Mouse (Mus musculus) hindbrain, embryonic 13.5 days (tissue): ENCODE measurements at regions not wholly inside any gene's neighbourhood (a gene's known extent, or its start where the extent isn't known, plus 50 kb on each side); places are given as distances from the start of the nearest gene placed in this dataset.

Experiments used
- ATAC-seq: fragments of 200-750 bp; cut with Nextera tagmentation; 2 replicates; pipeline ENCODE4 v1.8.0; 2017; ENCODE audit warnings: moderate TSS enrichment; ENCODE audit not compliant: low FRiP score
- H3K27ac ChIP-seq: fragments of 300-500 bp; sonication (generic); 2 replicates; pipeline ENCODE4 v1.5.1; 2015; ENCODE audit warnings: inconsistent platforms, mild to moderate bottlenecking, moderate library complexity
- H3K27me3 ChIP-seq: fragments of 300-500 bp; sonication (generic); 2 replicates; pipeline ENCODE4 v1.6.1; 2015; ENCODE audit warnings: mild to moderate bottlenecking, inconsistent platforms
- H3K36me3 ChIP-seq: fragments of 300-500 bp; sonication (generic); 2 replicates; pipeline ENCODE4 v1.6.1; 2015; ENCODE audit warnings: mild to moderate bottlenecking, inconsistent platforms
- H3K4me1 ChIP-seq: fragments of 300-500 bp; sonication (generic); replicated peaks from 2 replicates; pipeline ENCODE4 v1.6.1; 2015; ENCODE audit warnings: inconsistent platforms
- H3K4me2 ChIP-seq: fragments of 300-500 bp; sonication (generic); 2 replicates; pipeline ENCODE4 v1.6.1; 2015; ENCODE audit warnings: inconsistent platforms, mild to moderate bottlenecking, moderate library complexity
- H3K4me3 ChIP-seq: fragments of 300-500 bp; sonication (generic); 2 replicates; pipeline ENCODE4 v1.5.1; 2015; ENCODE audit warnings: mild to moderate bottlenecking, inconsistent platforms
- H3K9ac ChIP-seq: fragments of 300-500 bp; sonication (generic); 2 replicates; pipeline ENCODE4 v1.6.1; 2015; ENCODE audit warnings: mild to moderate bottlenecking, inconsistent platforms
- H3K9me3 ChIP-seq: fragments of 300-500 bp; sonication (generic); 2 replicates; pipeline ENCODE4 v1.6.1; 2016; ENCODE audit warnings: inconsistent platforms
- WGBS: fragments of 180-500 bp; shearing (Covaris S2); methylation state at CpG from one replicate; pipeline ENCODE4 v1.1.7; 2015; 5-methylcytosine and 5-hydroxymethylcytosine counted together

- H3K9ac ChIP-seq: no peak overlapping the region
- no peak for ATAC-seq
- 73% methylated on average over 5 of the region's 5 CpGs for WGBS
- no peak overlapping the region for H3K4me3 ChIP-seq
- peaks cover 12% of the 10 kb centered on the region; the same call in 1 of the 2 replicates for H3K4me1 ChIP-seq
- H3K36me3 ChIP-seq: no peaks in the 10 kb centered on the region
- H3K27me3 ChIP-seq: no peaks in the 10 kb centered on the region
- H3K4me2 ChIP-seq: peak overlapping the region; percentile 25
- no peaks in the 10 kb centered on the region for H3K9me3 ChIP-seq
- no peak overlapping the region for H3K27ac ChIP-seq
Measured at GRCm38 (mm10) chr5:105976076-105976475, 99.7 kb downstream of the Zfp326 start.

- Histone ChIP-seq H3K27me3 (no peaks in the 10 kb centered on the region), H3K4me2 (peak overlapping the region; percentile 25), H3K4me3 (no peak overlapping the region), H3K27ac (no peak overlapping the region), H3K4me1 (peaks cover 12% of the 10 kb centered on the region; the same call in 1 of the 2 replicates), H3K9me3 (no peaks in the 10 kb centered on the region), H3K36me3 (no peaks in the 10 kb centered on the region), H3K9ac (no peak overlapping the region)
- WGBS: 51% methylated on average over 21 of the region's 21 CpGs
- no peak for ATAC-seq
Measured at GRCm38 (mm10) chr5:105975275-105976011, 99.1 kb downstream of the Zfp326 start.

GRCm38 (mm10) chr5:105974576-105975177, 98.3 kb downstream of the Zfp326 start:
- WGBS: 64% methylated on average over 18 of the region's 18 CpGs
- ATAC-seq: no peak
- Histone ChIP-seq H3K4me2 (no peak overlapping the region), H3K27ac (no peak overlapping the region), H3K4me1 (peaks cover 12% of the 10 kb centered on the region; the same call in 1 of the 2 replicates), H3K4me3 (no peak overlapping the region), H3K9ac (no peak overlapping the region), H3K27me3 (no peaks in the 10 kb centered on the region), H3K36me3 (no peaks in the 10 kb centered on the region), H3K9me3 (no peaks in the 10 kb centered on the region)
